Mouse (Mus musculus) midbrain, postnatal 0 days (tissue): Measurements from ENCODE around the gene Klhdc2. TPM values are rescaled to one million over a fixed set of nuclear protein-coding genes. Genes with fewer than 3 reads are reported as not detected.

Source experiments
- ATAC-seq: fragments of 200-750 bp; cut with Nextera tagmentation; 2 replicates; pipeline ENCODE4 v1.8.0; 2017; ENCODE audit warnings: moderate number of reproducible peaks, mild to moderate bottlenecking, moderate TSS enrichment, moderate library complexity; ENCODE audit not compliant: low FRiP score
- DNase-seq: peaks from one replicate; pipeline ENCODE4 v3.0.0-alpha.2; 2015; ENCODE audit warnings: low spot score
- H3K27ac ChIP-seq: fragments of 300-500 bp; sonication (generic); 2 replicates; pipeline ENCODE4 v1.5.1; 2014; ENCODE audit warnings: low read depth, mild to moderate bottlenecking, low read length, mixed read lengths
- H3K27me3 ChIP-seq: fragments of 300-500 bp; sonication (generic); 2 replicates; pipeline ENCODE4 v1.6.1; 2014; ENCODE audit warnings: low read length, control low read depth, mixed read lengths; ENCODE audit not compliant: insufficient read depth
- H3K36me3 ChIP-seq: fragments of 300-500 bp; sonication (generic); 2 replicates; pipeline ENCODE4 v1.6.1; 2014; ENCODE audit warnings: low read length, control low read depth, mixed read lengths; ENCODE audit not compliant: insufficient read depth
- H3K4me1 ChIP-seq: fragments of 300-500 bp; sonication (generic); 2 replicates; pipeline ENCODE4 v1.6.1; 2014; ENCODE audit warnings: mild to moderate bottlenecking, control low read depth, antibody characterized with exemption, low read length, mixed read lengths; ENCODE audit not compliant: insufficient read depth
- H3K4me2 ChIP-seq: fragments of 300-500 bp; sonication (generic); 2 replicates; pipeline ENCODE4 v1.6.1; 2014; ENCODE audit warnings: low read depth, mild to moderate bottlenecking, low read length, mixed read lengths; ENCODE audit not compliant: poor library complexity, severe bottlenecking
- H3K4me3 ChIP-seq: fragments of 300-500 bp; sonication (generic); 2 replicates; pipeline ENCODE4 v1.5.1; 2014; ENCODE audit warnings: low read depth, mild to moderate bottlenecking, low read length, moderate library complexity
- H3K9ac ChIP-seq: fragments of 300-500 bp; sonication (generic); replicated peaks from 2 replicates; pipeline ENCODE4 v1.6.1; 2014; ENCODE audit warnings: mild to moderate bottlenecking, low read length, moderate library complexity, mixed read lengths; ENCODE audit not compliant: poor library complexity, severe bottlenecking
- H3K9me3 ChIP-seq: fragments of 300-500 bp; sonication (generic); 2 replicates; pipeline ENCODE4 v1.6.1; 2016; ENCODE audit warnings: low read length, control low read depth
- CTCF ChIP-seq: IDR thresholded peaks from 2 replicates; pipeline ENCODE4 v1.5.1; 2016; ENCODE audit warnings: antibody characterized with exemption, mild to moderate bottlenecking
- WGBS: fragments of 180-500 bp; shearing (Covaris S2); extraction: QIAGEN DNeasy Blood & Tissue Kit; methylation state at CpG from one replicate; pipeline ENCODE4 v1.1.7; 2014; 5-methylcytosine and 5-hydroxymethylcytosine counted together
- polyA plus RNA-seq: library from polyadenylated mRNA; unstranded; fragments of >200 nt; fragmentation: Nextera tagmentation; extraction: Ambion mirVana; gene quantifications from 2 replicates; pipeline ENCODE4 v1.2.1, GENCODE M21; 2015
- total RNA-seq: library from RNA; depleted of rRNA; stranded (reverse); fragments of >200 nt; gene quantifications from 2 replicates; pipeline ENCODE4 v1.2.3, GENCODE M21; 2014

Gene Klhdc2
- total and polyA plus RNA-seq, 2 experiments from 2014 or later = 266 to 303 TPM

- Histone ChIP-seq H3K27me3 (no peaks in the 10 kb centered on the region), H3K9me3 (no peaks in the 10 kb centered on the region), H3K4me1 (peaks cover 4% of the 10 kb centered on the region; the same call in 1 of the 2 replicates), H3K36me3 (peaks cover 14% of the 10 kb centered on the region), H3K27ac (peak overlapping the region; percentile 96), H3K4me3 (peak overlapping the region; percentile 96), H3K4me2 (peak overlapping the region; percentile 78), H3K9ac (peak overlapping the region; percentile 97)
- ATAC-seq = no peak
- no peak for TF ChIP-seq CTCF
- WGBS = 15% methylated on average over 20 of the region's 20 CpGs
- peak; percentile 36 for DNase-seq
These were observed 1.1 kb downstream of the Klhdc2 start for GRCm38 (mm10) chr12:69297411-69298150.

DNA sequence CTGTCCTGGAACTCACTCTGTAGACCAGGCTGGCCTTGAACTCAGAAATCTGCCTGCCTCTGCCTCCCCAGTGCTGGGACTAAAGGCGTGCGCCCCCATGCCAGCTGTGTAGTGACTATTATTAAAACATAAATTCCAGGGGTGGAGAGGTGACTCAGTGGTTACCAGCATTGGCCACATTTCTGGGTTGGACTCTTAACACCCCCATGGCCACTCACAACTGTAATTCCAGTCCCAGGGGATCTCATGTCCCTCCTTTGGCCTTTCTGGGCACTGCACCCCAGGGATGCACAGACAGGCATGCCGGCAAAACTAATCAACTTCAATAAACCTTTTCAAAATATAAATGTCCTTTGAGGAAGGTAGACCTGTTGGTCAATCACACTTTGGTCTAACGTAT is 1.8 kb downstream of the Klhdc2 start:
- Histone ChIP-seq H3K9ac (no peak overlapping the region), H3K27ac (no peak overlapping the region), H3K9me3 (no peaks in the 10 kb centered on the region), H3K4me1 (peaks cover 4% of the 10 kb centered on the region; the same call in 1 of the 2 replicates), H3K36me3 (peaks cover 15% of the 10 kb centered on the region), H3K4me2 (peak overlapping the region; percentile 78), H3K4me3 (peak overlapping the region; percentile 96; the same call in 1 of the 2 replicates), H3K27me3 (no peaks in the 10 kb centered on the region)
- TF ChIP-seq CTCF = peak; percentile 15; the same call in 1 of the 2 replicates
- no peak for ATAC-seq
- 91% methylated on average over 4 of the region's 4 CpGs for WGBS
- peak; percentile 14 for DNase-seq

- Histone ChIP-seq H3K4me2 (no peak overlapping the region), H3K27ac (no peak overlapping the region), H3K27me3 (no peaks in the 10 kb centered on the region), H3K9ac (no peak overlapping the region), H3K4me1 (peaks cover 4% of the 10 kb centered on the region; the same call in 1 of the 2 replicates), H3K36me3 (peaks cover 21% of the 10 kb centered on the region), H3K4me3 (no peak overlapping the region), H3K9me3 (no peaks in the 10 kb centered on the region)
- no peak for TF ChIP-seq CTCF
- no peak for DNase-seq
- no peak for ATAC-seq
- 67% methylated on average over 12 of the region's 12 CpGs for WGBS
These were observed 2.8 kb downstream of the Klhdc2 start for GRCm38 (mm10) chr12:69299231-69299630.

DNA sequence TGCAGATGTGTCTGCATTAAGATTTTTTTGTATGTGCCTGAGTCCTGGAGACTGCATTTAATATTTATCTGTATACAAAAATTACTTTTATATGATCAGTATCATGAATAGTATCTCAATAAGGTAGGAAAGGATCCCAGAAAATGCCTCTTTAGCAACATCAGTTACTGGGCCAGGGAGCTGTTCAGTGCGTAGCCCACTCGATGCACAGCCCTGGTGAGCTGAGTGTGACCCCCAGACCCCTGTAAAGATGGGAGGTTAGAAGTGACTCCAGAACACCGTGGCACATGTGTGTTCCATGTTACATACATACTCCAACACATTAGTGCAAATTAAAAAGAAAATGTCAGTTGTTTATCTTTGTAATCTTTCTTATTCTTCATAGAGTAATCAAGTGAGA is 3.4 kb downstream of the Klhdc2 start:
- Histone ChIP-seq H3K9ac (no peak overlapping the region), H3K27ac (no peak overlapping the region), H3K9me3 (no peaks in the 10 kb centered on the region), H3K4me3 (no peak overlapping the region), H3K36me3 (peaks cover 25% of the 10 kb centered on the region), H3K4me2 (no peak overlapping the region), H3K27me3 (no peaks in the 10 kb centered on the region), H3K4me1 (peaks cover 4% of the 10 kb centered on the region; the same call in 1 of the 2 replicates)
- DNase-seq = no peak
- 95% methylated on average over 3 of the region's 3 CpGs for WGBS
- no peak for ATAC-seq
- TF ChIP-seq CTCF = no peak

- H3K4me3 ChIP-seq = no peak overlapping the region
- DNase-seq (no peak), ATAC-seq (no peak)
- peaks cover 4% of the 10 kb centered on the region; the same call in 1 of the 2 replicates for H3K4me1 ChIP-seq
- H3K27me3 ChIP-seq = no peaks in the 10 kb centered on the region
- 83% methylated on average over 2 of the region's 2 CpGs for WGBS
- no peak for TF ChIP-seq CTCF
- no peak overlapping the region for H3K9ac ChIP-seq
- no peaks in the 10 kb centered on the region for H3K9me3 ChIP-seq
- H3K27ac ChIP-seq = no peak overlapping the region
- peaks cover 30% of the 10 kb centered on the region for H3K36me3 ChIP-seq
- H3K4me2 ChIP-seq = no peak overlapping the region
These were observed 3.9 kb downstream of the Klhdc2 start for GRCm38 (mm10) chr12:69300391-69300790.

GRCm38 (mm10) chr12:69302171-69302570 is 5.7 kb downstream of the Klhdc2 start:
- Histone ChIP-seq H3K4me1 (peaks cover 4% of the 10 kb centered on the region; the same call in 1 of the 2 replicates), H3K27ac (no peak overlapping the region), H3K36me3 (peaks cover 48% of the 10 kb centered on the region), H3K27me3 (no peaks in the 10 kb centered on the region), H3K9ac (no peak overlapping the region), H3K9me3 (no peaks in the 10 kb centered on the region), H3K4me3 (no peak overlapping the region), H3K4me2 (no peak overlapping the region)
- DNase-seq = no peak
- ATAC-seq = no peak
- 94% methylated on average over 12 of the region's 12 CpGs for WGBS
- no peak for TF ChIP-seq CTCF
